Mouse (Mus musculus) G1E-ER4 (cell line): ENCODE measurements around the gene Kcne1. TPM values are rescaled to one million over a fixed set of nuclear protein-coding genes. Genes with fewer than 3 reads are reported as not detected.

Source experiments
- GATA1 ChIP-seq: IDR thresholded peaks from one replicate; pipeline ENCODE4 v1.8.0; 2012; ENCODE audit warnings: low read length, inconsistent platforms
- polyA plus RNA-seq: library from polyadenylated mRNA; stranded (reverse); fragments of >175 nt; gene quantifications from 2 replicates; pipeline ENCODE4 v1.2.3, GENCODE M21; 2012

Gene Kcne1
- polyA plus RNA-seq, 1 experiment = not detected

GRCm38 (mm10) chr16:92371623-92372022 lies 12.4 kb upstream of the Kcne1 start:
- no peak for TF ChIP-seq GATA1

- no peak for TF ChIP-seq GATA1
Observed at GRCm38 (mm10) chr16:92369260-92369659, 10.0 kb upstream of the Kcne1 start.

- no peak for TF ChIP-seq GATA1
Observed at GRCm38 (mm10) chr16:92365477-92365876, 6.2 kb upstream of the Kcne1 start.

- no peak for TF ChIP-seq GATA1
Observed at GRCm38 (mm10) chr16:92360711-92361110, 1.4 kb upstream of the Kcne1 start.

GRCm38 (mm10) chr16:92358734-92359133 lies 534 bp downstream of the Kcne1 start:
- TF ChIP-seq GATA1 = no peak

- TF ChIP-seq GATA1 = no peak
Observed at GRCm38 (mm10) chr16:92357566-92357965, 1.7 kb downstream of the Kcne1 start.

GRCm38 (mm10) chr16:92357023-92357422 lies 2.2 kb downstream of the Kcne1 start:
- TF ChIP-seq GATA1 = no peak

- no peak for TF ChIP-seq GATA1
Observed at GRCm38 (mm10) chr16:92355982-92356381, 3.3 kb downstream of the Kcne1 start.

- no peak for TF ChIP-seq GATA1
Observed at GRCm38 (mm10) chr16:92355366-92355765, 3.9 kb downstream of the Kcne1 start.

- no peak for TF ChIP-seq GATA1
Observed at GRCm38 (mm10) chr16:92353897-92354296, 5.4 kb downstream of the Kcne1 start.

- TF ChIP-seq GATA1 = no peak
Observed at GRCm38 (mm10) chr16:92353295-92353694, 6.0 kb downstream of the Kcne1 start.

GRCm38 (mm10) chr16:92348941-92349340 lies 10.3 kb downstream of the Kcne1 start:
- no peak for TF ChIP-seq GATA1

GRCm38 (mm10) chr16:92346297-92346916 lies 12.9 kb downstream of the Kcne1 start:
- no peak for TF ChIP-seq GATA1

GRCm38 (mm10) chr16:92345177-92345576 lies 14.1 kb downstream of the Kcne1 start:
- TF ChIP-seq GATA1 = no peak

GRCm38 (mm10) chr16:92340612-92341511 lies 18.4 kb downstream of the Kcne1 start:
- TF ChIP-seq GATA1 = no peak

- no peak for TF ChIP-seq GATA1
Observed at GRCm38 (mm10) chr16:92336280-92336679, 23.0 kb downstream of the Kcne1 start.

- TF ChIP-seq GATA1 = no peak
Observed at GRCm38 (mm10) chr16:92334600-92334999, 24.7 kb downstream of the Kcne1 start.
